ENCODE assay signal across 21 mouse cellular contexts in the genomic region with DNA sequence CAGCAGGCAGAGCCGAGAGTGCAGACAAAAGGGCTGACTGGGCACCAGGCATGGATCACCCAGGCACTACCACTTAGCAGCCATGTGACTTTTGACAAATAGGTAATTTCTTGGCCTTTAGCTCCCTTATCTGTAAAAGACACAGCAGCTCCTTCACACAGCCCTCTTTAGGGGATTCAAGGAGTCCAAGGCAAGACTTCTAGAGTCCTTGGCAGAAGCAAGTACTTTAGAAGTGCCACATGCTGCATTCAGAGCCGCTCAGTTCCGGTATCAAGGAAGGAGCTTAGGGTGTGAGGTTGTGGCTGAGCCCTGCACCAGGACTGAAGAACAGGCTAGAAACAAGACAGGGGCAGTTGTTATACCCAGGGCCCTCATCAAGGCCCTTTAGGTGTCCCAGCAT.
A peak's percentile ranks its signal among the peaks of the same experiment; 100 is the strongest.
DNase-seq lines count a peak whose midpoint lies in the region; ATAC-seq and TF ChIP-seq lines count a peak whose summit lies in the region.
"Had no signal": no experiment of that assay in that cellular context is flagged by ENCODE, and none has a peak within 500 bp of the region (broad histone marks: within the 10 kb centered on the region; RNA-seq: fewer than 3 reads in every experiment).

No protein-coding gene starts in this region.

- H3K4me2 ChIP-seq in lung, embryonic 16.5 days (ENCODE audit: low read depth, low read length): no peak overlapping the region
- H3K4me2 ChIP-seq in midbrain, embryonic 14.5 days (ENCODE audit: low read length): no peak overlapping the region
- H3K4me2 ChIP-seq: embryonic facial prominence, embryonic 13.5 days; embryonic facial prominence, embryonic 15.5 days; forebrain, embryonic 12.5 days had no signal

- 52% methylated on average over 3 of the region's 3 CpGs for WGBS in lung, embryonic 16.5 days
- WGBS in lung, adult 2 months: 81% methylated on average over 3 of the region's 3 CpGs
- WGBS in midbrain, embryonic 14.5 days: 90% methylated on average over 3 of the region's 3 CpGs

- H3K36me3 ChIP-seq in lung, embryonic 16.5 days (ENCODE audit: control insufficient read depth, insufficient read depth, low read length): no peaks in the 10 kb centered on the region
- no peaks in the 10 kb centered on the region for H3K36me3 ChIP-seq in midbrain, embryonic 14.5 days (ENCODE audit: control insufficient read depth, insufficient read depth, low read length)
- H3K36me3 ChIP-seq: embryonic facial prominence, embryonic 13.5 days; embryonic facial prominence, embryonic 15.5 days; forebrain, embryonic 10.5 days; forebrain, embryonic 12.5 days had no signal

- peaks cover 18% of the 10 kb centered on the region for H3K4me1 ChIP-seq in lung, embryonic 16.5 days (replicated peaks; ENCODE audit: control insufficient read depth, insufficient read depth, low read length)
- H3K4me1 ChIP-seq in lung, adult 2 months (ENCODE audit: control insufficient read depth, insufficient read depth, low read length): no peaks in the 10 kb centered on the region
- peaks cover 18% of the 10 kb centered on the region for H3K4me1 ChIP-seq in midbrain, embryonic 14.5 days (ENCODE audit: control insufficient read depth, insufficient read depth, low read length)
- H3K4me1 ChIP-seq: embryonic facial prominence, embryonic 13.5 days; embryonic facial prominence, embryonic 15.5 days had no signal

- H3K9ac ChIP-seq in lung, embryonic 16.5 days (ENCODE audit: low read length): no peak overlapping the region
- H3K9ac ChIP-seq in midbrain, embryonic 14.5 days (replicated peaks; ENCODE audit: low read length): no peak overlapping the region
- H3K9ac ChIP-seq: embryonic facial prominence, embryonic 13.5 days; embryonic facial prominence, embryonic 15.5 days; forebrain, embryonic 12.5 days had no signal

- no peak overlapping the region for H3K4me3 ChIP-seq in lung, embryonic 16.5 days (ENCODE audit: low read length)
- no peak overlapping the region for H3K4me3 ChIP-seq in lung, adult 2 months (replicated peaks; ENCODE audit: extremely low read depth, low read depth, low read length)
- H3K4me3 ChIP-seq in midbrain, embryonic 14.5 days (replicated peaks; ENCODE audit: low read depth, low read length): no peak overlapping the region
- H3K4me3 ChIP-seq: embryonic facial prominence, embryonic 13.5 days; embryonic facial prominence, embryonic 15.5 days; erythroblast, embryonic 14.5 days; forebrain, embryonic 10.5 days; forebrain, embryonic 12.5 days had no signal

- H3K27ac ChIP-seq in lung, embryonic 16.5 days (ENCODE audit: low read length): peak overlapping the region; percentile 53
- H3K27ac ChIP-seq in midbrain, embryonic 14.5 days (replicated peaks; ENCODE audit: low read depth, low read length): no peak overlapping the region
- H3K27ac ChIP-seq: embryonic facial prominence, embryonic 13.5 days; embryonic facial prominence, embryonic 15.5 days; forebrain, embryonic 10.5 days; forebrain, embryonic 12.5 days had no signal

- H3K27me3 ChIP-seq in lung, embryonic 16.5 days (ENCODE audit: control insufficient read depth, insufficient read depth, low read depth, low read length): no peaks in the 10 kb centered on the region
- no peaks in the 10 kb centered on the region for H3K27me3 ChIP-seq in midbrain, embryonic 14.5 days (ENCODE audit: control insufficient read depth, insufficient read depth, low read length)
- H3K27me3 ChIP-seq: embryonic facial prominence, embryonic 13.5 days; embryonic facial prominence, embryonic 15.5 days; forebrain, embryonic 12.5 days had no signal

- peak; percentile 77 for ATAC-seq in lung, embryonic 16.5 days (ENCODE audit: low read depth)
- ATAC-seq in midbrain, embryonic 14.5 days (ENCODE audit: low FRiP score, low TSS enrichment): no peak
- ATAC-seq: forebrain, embryonic 14.5 days; forebrain, embryonic 16.5 days had no signal

- TF ChIP-seq POLR2A in lung, adult 2 months (IDR thresholded peaks at IDR 0.05; ENCODE audit: borderline replicate concordance, extremely low read depth, low read depth, low read length): no peak

- no peaks in the 10 kb centered on the region for H3K9me3 ChIP-seq in lung, embryonic 16.5 days (ENCODE audit: control insufficient read depth, low read length)
- H3K9me3 ChIP-seq in midbrain, embryonic 14.5 days (ENCODE audit: control insufficient read depth, low read length): no peaks in the 10 kb centered on the region
- H3K9me3 ChIP-seq: embryonic facial prominence, embryonic 13.5 days; embryonic facial prominence, embryonic 15.5 days; forebrain, embryonic 10.5 days; forebrain, embryonic 12.5 days had no signal

- TF ChIP-seq CTCF in lung, adult 2 months (IDR thresholded peaks at IDR 0.05; ENCODE audit: insufficient read depth, low read length): no peak

- no peak for DNase-seq in lung, adult 2 months
- peak; percentile 30 for DNase-seq in lung, postnatal 25 days (ENCODE audit: low spot score)
- DNase-seq in lung, postnatal 10 days: no peak
- DNase-seq in midbrain, embryonic 14.5 days: no peak
- DNase-seq: adrenal gland, adult 2 months; adrenal gland, postnatal 10 days; adrenal gland, postnatal 25 days; cerebellum, adult 11 months; cerebellum, adult 8-10 months; cerebellum, adult 9-11 months; cerebellum, postnatal 14 days; cerebellum, postnatal 36 days; embryo, embryonic 11 days had no signal
